Mouse (Mus musculus) embryo, embryonic 10.5 days (tissue): ENCODE data around the gene Fbln7.
A peak's percentile ranks its signal among the peaks of the same experiment; 100 is the strongest.

Source experiments
- DNase-seq: peaks from one replicate; pipeline ENCODE4 v3.0.0-alpha.2; 2015; ENCODE audit warnings: low spot score

Gene Fbln7

GRCm38 (mm10) chr2:128872256-128872655 lies 9.5 kb downstream of the Fbln7 start:
- no peak for DNase-seq

- DNase-seq, result no peak
Measured at GRCm38 (mm10) chr2:128875526-128875925, 12.7 kb downstream of the Fbln7 start.

- peak; percentile 37 for DNase-seq
Measured at GRCm38 (mm10) chr2:128881236-128881635, 18.5 kb downstream of the Fbln7 start.

GRCm38 (mm10) chr2:128885225-128885811 lies 22.5 kb downstream of the Fbln7 start:
- DNase-seq, result no peak

- DNase-seq, result no peak
Measured at GRCm38 (mm10) chr2:128887866-128888550, 25.2 kb downstream of the Fbln7 start.

GRCm38 (mm10) chr2:128890661-128891335 lies 28.0 kb downstream of the Fbln7 start:
- DNase-seq, result peak; percentile 7

GRCm38 (mm10) chr2:128892180-128892721 lies 29.5 kb downstream of the Fbln7 start:
- DNase-seq, result peak; percentile 31

- no peak for DNase-seq
Measured at GRCm38 (mm10) chr2:128902843-128903242, 40.1 kb downstream of the Fbln7 start.

GRCm38 (mm10) chr2:128903661-128904060 lies 40.9 kb downstream of the Fbln7 start:
- DNase-seq, result no peak

GRCm38 (mm10) chr2:128914978-128915377 lies 52.2 kb downstream of the Fbln7 start:
- DNase-seq, result no peak

- DNase-seq, result no peak
Measured at GRCm38 (mm10) chr2:128916528-128916927, 53.7 kb downstream of the Fbln7 start.

GRCm38 (mm10) chr2:128924799-128925198 lies 62.0 kb downstream of the Fbln7 start:
- no peak for DNase-seq

- no peak for DNase-seq
Measured at GRCm38 (mm10) chr2:128928446-128928845, 65.7 kb downstream of the Fbln7 start.

- DNase-seq, result no peak
Measured at GRCm38 (mm10) chr2:128930704-128931103, 67.9 kb downstream of the Fbln7 start.

GRCm38 (mm10) chr2:128936256-128936655 lies 73.5 kb downstream of the Fbln7 start:
- no peak for DNase-seq

GRCm38 (mm10) chr2:128943538-128944528 lies 81.1 kb downstream of the Fbln7 start, which contains the start of gene Zc3h8:
Gene Zc3h8 (minus strand): TSS chr2:128944077.
- peak; percentile 98 for DNase-seq
